Mouse (Mus musculus) left cerebral cortex, adult 9 months (tissue): Measurements from ENCODE around the gene Hsdl1.
A peak's percentile ranks its signal among the peaks of the same experiment; 100 is the strongest.

ENCODE experiments used
- DNase-seq, 2 experiments: peaks; one replicate each; pipeline ENCODE4 v3.0.0; 2022; ENCODE audit warnings: low spot score in 2 of 2

The Hsdl1 gene

DNA sequence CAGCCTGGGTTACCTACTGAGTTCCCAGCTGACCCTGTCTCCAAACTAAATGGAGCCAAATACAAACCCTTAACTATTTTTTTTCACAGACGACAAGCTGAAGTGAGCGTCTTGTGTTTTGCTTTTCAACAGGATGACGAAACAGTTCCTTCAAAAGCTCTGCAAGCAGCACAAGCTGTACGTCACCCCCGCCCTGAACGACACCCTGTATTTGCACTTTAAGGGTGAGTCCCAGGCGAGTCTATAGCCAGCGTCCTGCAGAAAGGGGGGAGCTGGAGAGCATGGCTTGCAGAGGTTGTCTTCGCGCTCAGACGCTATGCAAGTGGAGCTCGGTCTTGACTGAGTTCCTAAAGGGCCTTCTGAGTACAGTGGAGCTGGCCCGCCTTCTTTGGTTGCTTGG, 4.1 kb upstream of the Hsdl1 start:
- no peak for DNase-seq

DNA sequence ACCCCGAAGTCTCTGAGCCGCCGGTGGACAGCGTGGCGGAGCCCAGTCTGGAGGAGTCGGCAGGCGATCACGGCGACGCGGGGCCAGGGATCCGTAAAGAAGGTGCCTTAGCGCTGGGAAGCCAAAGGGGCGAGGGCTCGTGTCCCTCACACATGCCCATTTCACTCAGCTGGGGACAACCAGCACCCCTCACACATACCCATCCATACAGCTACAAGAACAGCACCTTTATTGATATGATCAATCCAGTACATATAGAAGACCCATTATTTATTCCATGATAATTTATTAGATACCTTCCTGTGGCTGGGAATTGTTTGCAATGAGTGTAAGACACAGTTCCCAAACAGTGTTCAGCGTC, 363 bp upstream of the Hsdl1 start:
- no peak for DNase-seq

DNA sequence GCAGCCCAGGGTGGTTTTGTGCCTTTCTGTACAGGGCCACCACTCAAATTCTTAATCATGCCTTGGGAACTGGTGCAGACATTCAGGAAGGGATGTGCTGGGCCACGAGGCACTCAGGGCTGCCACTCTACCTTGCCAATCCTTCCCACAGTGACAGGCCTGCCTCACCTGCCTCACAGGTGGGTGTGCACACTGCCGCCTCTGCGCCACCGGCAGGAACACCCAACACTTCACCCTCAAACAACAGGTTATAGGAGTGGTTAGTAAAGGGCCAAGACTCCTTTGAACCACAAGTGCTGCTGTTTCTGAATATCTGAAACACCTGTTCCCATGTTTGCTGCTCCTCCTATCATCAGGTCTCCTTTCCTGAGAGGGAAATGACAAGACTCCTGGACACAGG, 2.6 kb downstream of the Hsdl1 start:
- no peak for DNase-seq

DNA sequence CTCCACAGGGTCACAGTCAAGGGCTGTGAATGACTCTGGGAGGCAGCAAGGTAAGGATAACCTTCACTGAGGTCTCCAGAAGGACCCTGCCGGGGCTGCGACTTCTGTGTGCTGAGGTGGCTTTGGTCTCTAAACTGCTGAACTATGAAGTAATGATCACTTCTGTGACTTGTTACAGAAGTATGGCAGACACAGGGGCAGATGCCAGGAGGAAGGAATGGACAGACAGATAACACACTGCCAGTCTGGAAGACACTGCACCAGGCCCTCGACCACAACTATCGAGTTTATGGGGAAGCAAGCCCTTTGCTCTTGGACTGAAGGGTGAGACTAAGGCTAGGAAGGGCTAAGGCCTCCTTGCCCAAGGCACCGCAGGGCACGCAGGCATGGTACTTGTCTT, 3.8 kb downstream of the Hsdl1 start:
- DNase-seq = no peak

DNA sequence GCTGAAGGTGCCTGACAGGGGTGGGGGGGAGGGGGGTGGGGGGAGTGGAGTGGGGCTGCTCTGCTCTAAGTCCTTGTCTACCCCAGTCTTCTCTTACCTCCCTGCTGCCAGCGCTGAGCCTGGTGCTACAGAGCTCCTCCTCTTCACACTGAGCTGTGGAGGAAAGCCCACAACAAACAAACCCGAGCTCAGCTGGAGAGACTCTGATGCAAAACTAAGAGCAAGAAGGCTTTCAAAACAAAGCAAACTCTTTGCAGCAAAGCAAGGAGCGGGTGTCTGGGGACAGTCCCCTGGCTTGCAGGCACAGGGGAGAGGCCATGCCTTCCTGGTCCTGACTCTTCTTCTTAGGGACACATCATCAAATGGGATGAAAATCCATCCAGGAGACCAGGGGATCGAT, 5.1 kb downstream of the Hsdl1 start:
- DNase-seq = no peak

- no peak for DNase-seq
These were observed 6.0 kb downstream of the Hsdl1 start for GRCm38 (mm10) chr8:119568951-119569350.

DNA sequence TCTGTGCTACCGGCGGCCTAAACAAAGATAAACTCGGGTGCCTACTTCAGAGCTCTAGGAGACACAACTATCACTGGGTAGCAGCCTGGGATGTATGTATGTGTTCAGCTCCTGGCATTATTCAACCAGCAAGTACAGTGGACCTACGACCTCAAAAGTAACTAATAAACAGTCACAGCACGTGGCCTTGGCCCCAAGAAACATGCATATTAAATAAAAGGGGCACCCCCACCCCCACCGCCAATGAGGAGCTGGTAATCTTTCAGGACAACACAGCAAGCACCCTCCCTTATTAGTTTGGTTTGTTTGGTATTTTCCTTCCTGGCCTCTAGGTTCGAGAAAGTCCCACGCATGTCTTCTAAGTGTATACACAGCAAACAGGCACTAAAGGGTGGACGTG, 6.7 kb downstream of the Hsdl1 start:
- no peak for DNase-seq

DNA sequence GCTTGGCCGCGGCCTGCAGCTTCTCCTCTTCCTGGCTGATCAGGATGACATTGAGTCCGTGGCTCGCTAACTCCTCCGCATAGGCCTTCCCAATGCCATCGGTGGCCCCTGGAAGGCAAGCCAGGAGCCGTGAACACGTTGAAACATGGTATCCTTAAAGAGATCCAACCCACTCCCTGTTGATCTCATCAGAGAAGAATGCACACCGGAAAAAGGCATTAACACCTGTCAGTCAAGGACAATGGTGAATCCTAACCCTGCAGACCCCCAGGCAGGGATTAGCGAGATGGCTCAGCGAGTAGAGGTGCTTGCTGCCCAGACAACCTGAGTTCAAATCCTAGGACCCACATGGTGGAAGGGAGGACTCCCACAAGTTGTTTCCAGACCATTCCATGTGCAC, 8.6 kb downstream of the Hsdl1 start:
- DNase-seq = no peak

- no peak for DNase-seq
These were observed 11.1 kb downstream of the Hsdl1 start for GRCm38 (mm10) chr8:119563849-119564251.

DNA sequence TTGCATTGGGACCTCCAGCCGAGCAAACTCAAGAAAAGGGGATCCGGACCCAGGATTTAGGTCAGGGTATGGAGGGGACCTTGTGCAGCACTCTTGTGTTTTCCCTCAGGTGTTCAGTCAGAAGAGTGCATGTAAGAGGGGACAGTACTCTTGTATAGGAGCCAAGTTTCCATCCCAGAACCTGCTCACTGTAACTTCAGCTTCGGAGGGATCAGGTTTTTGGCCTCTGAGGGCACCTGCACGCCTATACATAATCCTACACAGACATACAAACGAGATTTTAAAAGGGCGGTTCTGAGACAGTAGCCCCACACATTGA, 15.6 kb downstream of the Hsdl1 start:
- peak in 1 of 2 experiments; percentile 13 for DNase-seq

GRCm38 (mm10) chr8:119558603-119559401, 16.2 kb downstream of the Hsdl1 start, which contains the start of gene Mbtps1:
Mbtps1 (minus strand) TSS chr8:119558735.
- DNase-seq = peak; percentile 93 to 97

DNA sequence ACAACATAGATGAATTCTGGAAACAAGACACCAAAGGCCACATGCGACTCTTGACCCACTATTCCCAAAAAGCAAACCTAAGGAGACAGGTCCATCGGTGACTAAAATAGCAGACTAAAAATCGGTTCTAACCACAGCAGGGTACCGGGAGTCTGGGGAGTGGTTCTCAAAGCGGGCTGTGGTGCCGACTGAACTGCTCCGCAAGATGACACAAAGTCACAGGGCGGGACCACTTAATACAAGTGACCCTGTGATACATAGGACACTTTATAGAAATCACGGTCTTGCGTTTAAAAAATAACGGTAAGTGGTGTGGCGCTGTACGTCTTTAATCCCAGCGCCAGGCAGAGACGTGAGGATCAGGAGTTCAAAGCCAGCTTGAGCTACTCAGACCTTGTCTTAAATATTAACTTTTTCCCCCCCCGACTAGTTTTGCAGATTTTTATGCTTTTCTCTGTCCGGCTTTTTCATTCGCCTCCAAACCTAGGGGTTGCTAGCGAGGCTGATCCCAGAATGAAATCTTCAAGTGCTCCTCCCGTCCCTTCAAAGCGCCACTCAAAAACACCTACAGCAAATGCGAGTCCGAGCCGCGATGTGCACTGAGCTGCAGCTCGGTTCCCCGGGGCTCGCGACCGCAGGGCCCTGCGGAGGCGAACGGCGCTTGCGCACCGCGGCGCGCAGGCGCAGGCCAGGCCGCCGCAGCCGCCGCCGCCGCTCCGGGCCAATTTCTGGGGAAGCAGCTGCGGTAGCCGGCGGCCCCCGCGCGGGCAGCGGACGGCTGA, 17.0 kb downstream of the Hsdl1 start:
- no peak for DNase-seq

GRCm38 (mm10) chr8:119557132-119557531, 17.9 kb downstream of the Hsdl1 start:
- no peak for DNase-seq

- no peak for DNase-seq
These were observed 19.1 kb downstream of the Hsdl1 start for GRCm38 (mm10) chr8:119555861-119556260.

DNA sequence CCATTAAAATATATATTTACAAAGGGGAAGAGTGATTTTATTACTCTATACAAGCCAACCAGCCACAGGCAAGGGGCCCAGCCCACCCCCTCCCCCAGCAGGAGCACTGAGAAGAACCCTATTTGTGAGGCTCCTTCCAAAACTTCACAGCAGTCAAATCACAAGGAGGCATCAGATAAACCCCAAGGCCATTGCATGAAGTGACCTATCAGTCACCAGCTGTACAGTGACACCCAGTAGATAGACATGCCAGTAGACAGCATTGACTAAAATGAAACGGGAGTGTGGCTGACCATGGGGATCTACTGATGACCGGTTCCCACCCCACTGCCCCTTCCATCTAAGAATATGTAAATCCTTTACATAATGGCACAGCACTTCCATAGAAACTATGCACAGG, 22.0 kb downstream of the Hsdl1 start:
- DNase-seq = no peak

DNA sequence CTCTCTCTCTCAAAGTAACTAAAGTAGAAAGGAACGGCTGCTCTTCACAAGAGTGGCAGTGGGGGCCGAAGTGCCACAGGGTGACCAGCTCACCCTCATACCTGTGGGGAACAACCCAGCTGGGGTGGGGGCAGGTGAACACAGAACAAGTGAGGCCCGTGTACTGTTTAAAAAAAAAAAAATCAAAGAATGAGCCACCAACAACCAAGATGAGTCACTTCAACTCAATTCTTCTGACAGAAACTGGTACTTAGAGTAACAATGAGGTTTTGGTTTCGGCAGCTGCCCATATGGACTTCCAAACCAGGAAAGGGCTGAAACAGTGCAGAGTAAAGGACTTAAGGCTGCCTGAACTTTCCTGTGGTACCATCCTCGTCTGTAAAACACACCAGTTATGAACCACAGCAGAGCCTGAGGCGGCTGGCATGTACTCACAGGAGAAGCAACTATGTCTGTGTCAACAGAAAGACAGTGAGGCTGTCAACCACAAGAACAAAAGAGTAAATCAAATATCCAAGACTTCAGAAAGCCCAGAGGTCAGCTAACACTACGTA, 26.3 kb downstream of the Hsdl1 start:
- no peak for DNase-seq

GRCm38 (mm10) chr8:119547019-119547691, 27.8 kb downstream of the Hsdl1 start:
- DNase-seq = no peak

DNA sequence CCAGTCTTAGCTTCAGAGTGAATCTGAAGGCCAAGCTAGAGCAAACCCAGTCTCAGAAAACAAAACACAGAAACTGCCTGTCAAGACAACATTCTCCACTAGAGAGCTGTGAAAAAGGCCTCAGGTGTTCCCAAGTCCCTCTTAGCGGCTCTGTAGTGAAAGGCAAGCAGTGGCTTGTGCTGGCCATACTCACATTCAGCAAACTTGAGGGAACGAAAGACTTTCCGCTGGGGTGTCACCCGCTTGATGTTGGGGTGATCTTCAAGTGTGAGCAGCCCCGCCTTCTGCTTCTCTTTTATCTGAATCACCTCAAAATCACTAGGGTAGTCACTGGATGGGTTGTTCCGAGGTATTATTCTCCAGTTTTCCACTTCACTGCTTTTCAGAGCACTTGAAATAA, 29.2 kb downstream of the Hsdl1 start:
- no peak for DNase-seq

GRCm38 (mm10) chr8:119545180-119545579, 29.8 kb downstream of the Hsdl1 start:
- DNase-seq = no peak

GRCm38 (mm10) chr8:119544606-119545005, 30.4 kb downstream of the Hsdl1 start:
- no peak for DNase-seq

GRCm38 (mm10) chr8:119531973-119532372, 43.0 kb downstream of the Hsdl1 start:
- DNase-seq = peak; percentile 51 to 78

DNA sequence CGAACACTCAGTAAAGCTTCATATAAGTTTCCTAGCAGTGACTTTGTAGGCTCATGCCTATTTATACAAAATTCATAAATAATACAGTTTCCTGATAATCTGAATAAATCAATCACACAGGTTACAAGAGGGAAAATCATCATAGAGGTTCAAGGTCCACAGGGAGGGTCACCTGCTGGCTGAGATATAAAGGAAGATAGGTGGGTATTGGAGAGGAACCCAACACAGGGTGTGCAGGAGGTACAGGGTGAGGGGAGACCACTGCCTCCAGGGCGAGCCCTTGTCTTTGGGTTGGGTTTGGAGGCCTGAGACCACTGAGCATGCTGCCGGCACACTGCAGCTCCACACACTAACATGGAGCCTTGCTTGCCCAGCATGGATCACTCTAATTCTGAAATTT, 43.6 kb downstream of the Hsdl1 start:
- DNase-seq = no peak

- DNase-seq = no peak
These were observed 44.0 kb downstream of the Hsdl1 start for GRCm38 (mm10) chr8:119530937-119531336.
